Mouse (Mus musculus) kidney, adult 2 months (tissue): Measurements from ENCODE around the gene Gm1113. TPM values are rescaled to one million over a fixed set of nuclear protein-coding genes. Genes with fewer than 3 reads are reported as not detected.
A peak's percentile ranks its signal among the peaks of the same experiment; 100 is the strongest.

Experiments
- DNase-seq: peaks from one replicate; pipeline ENCODE4 v3.0.0; 2021
- H3K27ac ChIP-seq: fragments of 200-500 bp; 2 replicates; pipeline ENCODE4 v1.5.1; 2012; ENCODE audit warnings: low read depth, low read length, control low read depth, inconsistent platforms; ENCODE audit not compliant: insufficient read depth
- H3K27me3 ChIP-seq: fragments of 200-500 bp; replicated peaks from 2 replicates; pipeline ENCODE4 v1.6.1; 2012; ENCODE audit warnings: mild to moderate bottlenecking, moderate library complexity, low read length, inconsistent platforms; ENCODE audit not compliant: control insufficient read depth, insufficient read depth
- H3K36me3 ChIP-seq: fragments of 200-500 bp; 2 replicates; pipeline ENCODE4 v1.6.1; 2012; ENCODE audit warnings: mild to moderate bottlenecking, moderate library complexity, low read length, inconsistent platforms; ENCODE audit not compliant: control insufficient read depth, insufficient read depth
- H3K4me1 ChIP-seq: fragments of 200-500 bp; 2 replicates; pipeline ENCODE4 v1.6.1; 2011; ENCODE audit warnings: low read length; ENCODE audit not compliant: control insufficient read depth, insufficient read depth
- H3K4me3 ChIP-seq: fragments of 200-500 bp; 2 replicates; pipeline ENCODE4 v1.5.1; 2011; ENCODE audit warnings: mild to moderate bottlenecking, low read depth, low read length, control low read depth; ENCODE audit not compliant: insufficient read depth
- CTCF ChIP-seq: fragments of 200-500 bp; conservative IDR thresholded peaks from 2 replicates; pipeline ENCODE4 v1.5.1; 2011; ENCODE audit warnings: low read depth, mild to moderate bottlenecking, control low read depth, low read length, moderate library complexity, mixed read lengths; ENCODE audit not compliant: insufficient read depth, insufficient read length
- POLR2A ChIP-seq: fragments of 200-500 bp; IDR thresholded peaks from one replicate; pipeline ENCODE4 v1.6.1; 2011; ENCODE audit warnings: low read depth, low read length, control low read depth
- WGBS: fragments of 180-500 bp; shearing (Covaris S2); methylation state at CpG from one replicate; pipeline ENCODE4 v1.1.7; 2018; 5-methylcytosine and 5-hydroxymethylcytosine counted together
- polyA plus RNA-seq: library from polyadenylated mRNA; depleted of rRNA; stranded (reverse); fragments of >200 nt; gene quantifications from 2 replicates; pipeline ENCODE4 v1.2.3, GENCODE M21; 2012

The Gm1113 gene
- polyA plus RNA-seq, 1 experiment = not detected

- no peaks in the 10 kb centered on the region for H3K27me3 ChIP-seq
- H3K4me3 ChIP-seq = no peak overlapping the region
- 73% methylated on average over 12 of the region's 12 CpGs for WGBS
- H3K36me3 ChIP-seq = no peaks in the 10 kb centered on the region
- H3K4me1 ChIP-seq = no peaks in the 10 kb centered on the region; the same call in 1 of the 2 replicates
- TF ChIP-seq CTCF = no peak
- no peak for TF ChIP-seq POLR2A
- DNase-seq = no peak
- no peak overlapping the region for H3K27ac ChIP-seq
Observed at GRCm38 (mm10) chr9:35556494-35557102, 38.5 kb upstream of the Gm1113 start.

- H3K36me3 ChIP-seq = no peaks in the 10 kb centered on the region
- DNase-seq = no peak
- no peaks in the 10 kb centered on the region for H3K4me1 ChIP-seq
- no peak overlapping the region for H3K4me3 ChIP-seq
- 63% methylated on average over 9 of the region's 9 CpGs for WGBS
- H3K27me3 ChIP-seq = no peaks in the 10 kb centered on the region
- TF ChIP-seq CTCF = no peak
- no peak for TF ChIP-seq POLR2A
- no peak overlapping the region for H3K27ac ChIP-seq
Observed at GRCm38 (mm10) chr9:35548455-35548854, 30.4 kb upstream of the Gm1113 start.

- TF ChIP-seq POLR2A (no peak), CTCF (no peak)
- H3K4me3 ChIP-seq = no peak overlapping the region
- 66% methylated on average over 9 of the region's 9 CpGs for WGBS
- no peaks in the 10 kb centered on the region for H3K4me1 ChIP-seq
- no peak overlapping the region for H3K27ac ChIP-seq
- DNase-seq = no peak
- H3K36me3 ChIP-seq = no peaks in the 10 kb centered on the region
- H3K27me3 ChIP-seq = no peaks in the 10 kb centered on the region
Observed at GRCm38 (mm10) chr9:35546745-35547144, 28.7 kb upstream of the Gm1113 start.

DNA sequence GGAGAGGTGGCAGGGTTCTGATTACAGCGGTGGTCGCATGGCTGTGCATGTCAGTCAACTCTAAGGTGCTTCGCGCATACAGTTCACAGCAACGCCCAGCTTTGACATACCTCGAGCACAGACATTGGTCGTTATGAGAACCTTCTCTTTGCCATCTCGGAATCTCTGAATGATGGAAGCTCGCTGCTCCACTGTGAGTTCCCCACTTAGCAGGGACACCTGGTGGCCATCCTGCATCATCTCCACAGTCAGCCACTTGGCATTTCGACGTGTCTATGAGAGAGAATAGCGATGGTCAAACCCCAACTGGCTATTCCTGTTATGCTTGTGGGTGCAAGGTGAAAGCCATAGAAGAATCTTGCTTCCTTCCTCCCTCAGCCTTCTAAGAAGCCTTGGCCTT lies 27.6 kb upstream of the Gm1113 start:
- H3K27ac ChIP-seq = no peak overlapping the region
- 72% methylated on average over 12 of the region's 12 CpGs for WGBS

GRCm38 (mm10) chr9:35544666-35545065 lies 26.6 kb upstream of the Gm1113 start:
- Histone ChIP-seq H3K4me1 (no peaks in the 10 kb centered on the region), H3K27ac (no peak overlapping the region), H3K27me3 (no peaks in the 10 kb centered on the region), H3K4me3 (no peak overlapping the region), H3K36me3 (no peaks in the 10 kb centered on the region)
- WGBS = 54% methylated on average over 2 of the region's 2 CpGs
- TF ChIP-seq POLR2A (no peak), CTCF (no peak)
- peak; percentile 36 for DNase-seq

More for the DNA sequence above, 27.6 kb upstream of the Gm1113 start:
- DNase-seq = no peak
- Histone ChIP-seq H3K36me3 (no peaks in the 10 kb centered on the region), H3K4me3 (no peak overlapping the region), H3K27me3 (no peaks in the 10 kb centered on the region), H3K4me1 (no peaks in the 10 kb centered on the region)
- TF ChIP-seq CTCF (no peak), POLR2A (no peak)

DNA sequence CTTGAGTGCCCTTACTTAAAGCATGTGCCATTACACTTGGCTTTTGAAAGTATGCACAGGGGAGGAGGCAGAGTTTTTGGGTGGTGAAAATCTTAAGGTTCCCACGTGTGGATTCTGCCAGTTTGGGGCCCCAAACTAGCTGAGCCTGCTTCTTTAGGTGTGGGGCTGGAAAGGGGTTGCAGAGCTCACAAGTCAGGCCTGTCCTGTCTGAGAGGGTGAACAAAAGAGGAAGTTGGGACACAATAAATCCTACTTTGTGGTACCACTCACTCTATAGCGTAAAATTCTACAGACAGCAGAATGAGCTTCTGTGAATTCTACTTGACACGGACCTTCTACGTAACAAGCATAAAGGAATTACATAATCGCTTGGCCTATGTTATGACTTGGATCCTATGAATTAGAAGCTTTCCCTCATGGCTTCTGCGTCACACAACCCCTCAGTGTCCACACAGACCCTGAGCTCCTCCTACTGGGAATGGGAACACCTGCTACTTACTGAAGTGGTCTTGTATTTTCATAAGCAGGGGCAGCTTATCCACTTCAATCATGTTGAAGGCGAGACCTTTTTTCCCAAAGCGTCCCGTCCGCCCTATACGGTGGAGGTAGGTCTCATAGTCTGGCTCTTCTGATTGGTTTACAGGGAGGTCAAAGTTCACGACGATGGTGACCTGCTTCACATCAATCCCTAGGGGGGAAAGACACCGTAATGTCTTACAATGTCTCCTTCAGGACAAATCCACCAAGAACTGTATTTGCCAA lies 25.2 kb upstream of the Gm1113 start:
- no peak for DNase-seq
- Histone ChIP-seq H3K4me3 (no peak overlapping the region), H3K27me3 (no peaks in the 10 kb centered on the region), H3K36me3 (no peaks in the 10 kb centered on the region), H3K4me1 (no peaks in the 10 kb centered on the region), H3K27ac (no peak overlapping the region)
- 84% methylated on average over 14 of the region's 14 CpGs for WGBS
- no peak for TF ChIP-seq POLR2A
- no peak for TF ChIP-seq CTCF

DNA sequence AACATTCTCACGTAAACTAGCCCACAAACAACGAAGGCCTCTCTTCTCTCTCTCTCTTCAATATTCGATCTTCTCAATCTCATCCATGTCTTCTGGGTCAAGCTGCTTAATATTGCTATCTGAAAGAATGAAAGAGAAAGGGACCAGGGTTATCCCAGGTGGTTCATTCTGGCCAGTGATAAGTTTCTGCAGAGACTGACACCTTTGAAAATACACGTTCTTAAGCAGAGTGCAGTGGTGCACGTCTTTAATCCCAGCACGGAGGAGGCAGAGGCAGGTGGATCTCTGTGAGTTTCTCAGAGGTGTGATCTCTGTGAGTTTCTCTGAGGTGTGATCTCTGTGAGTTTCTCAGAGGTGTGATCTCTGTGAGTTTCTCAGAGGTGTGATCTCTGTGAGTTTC lies 23.9 kb upstream of the Gm1113 start:
- no peaks in the 10 kb centered on the region for H3K27me3 ChIP-seq
- TF ChIP-seq CTCF (no peak), POLR2A (no peak)
- DNase-seq = no peak
- H3K4me3 ChIP-seq = no peak overlapping the region
- H3K4me1 ChIP-seq = no peaks in the 10 kb centered on the region
- no peak overlapping the region for H3K27ac ChIP-seq
- WGBS = 64% methylated on average over 6 of the region's 6 CpGs
- H3K36me3 ChIP-seq = no peaks in the 10 kb centered on the region
